Mouse (Mus musculus) myocyte (in vitro differentiated cells): ENCODE data around the gene Uvrag.

Experiments
- MAX ChIP-seq: IDR thresholded peaks from one replicate; pipeline ENCODE4 v1.6.1; 2011; ENCODE audit warnings: low read depth, mild to moderate bottlenecking, control low read depth
- MYOD1 ChIP-seq, 3 experiments: IDR thresholded peaks; one replicate each; pipeline ENCODE4 v1.6.1; 2011; ENCODE audit warnings: control low read depth in 2 of 3, low read depth in 2 of 3, mild to moderate bottlenecking in 2 of 3, moderate library complexity in 1 of 3; ENCODE audit not compliant: insufficient read length in 2 of 3, control insufficient read depth in 1 of 3
- POLR2A ChIP-seq: IDR thresholded peaks from one replicate; pipeline ENCODE4 v1.6.1; 2011; ENCODE audit warnings: low read depth, mild to moderate bottlenecking, control low read depth, moderate library complexity; ENCODE audit not compliant: insufficient read length
- POLR2AphosphoS2 ChIP-seq: IDR thresholded peaks from one replicate; pipeline ENCODE4 v1.6.1; 2011; ENCODE audit warnings: low read depth, control low read depth; ENCODE audit not compliant: insufficient read length

GRCm38 (mm10) chr7:99052471-99053241, 88.3 kb downstream of the Uvrag start:
- TF ChIP-seq POLR2AphosphoS2 (no peak), MYOD1 (IDR thresholded peaks at IDR 0.05; ENCODE audit: control insufficient read depth in 1 of 3, insufficient read length in 2 of 3, low read depth in 2 of 3) (no peak), POLR2A (no peak), MAX (no peak)
